Mouse (Mus musculus) ovary, postnatal 10 days (tissue): Measurements from ENCODE around the gene Patj.
"Not testable (repeated sequence)": the region's sequence is repeated elsewhere in the genome, so short reads cannot be mapped to it uniquely, and the experiment has no call there.

Experiments used
- DNase-seq: peaks from one replicate; pipeline ENCODE4 v3.0.0; 2022; ENCODE audit warnings: low spot score

Gene Patj

GRCm38 (mm10) chr4:98577957-98578541, 182.5 kb downstream of the Patj start:
- DNase-seq, result no peak

- DNase-seq, result no peak
These were observed 185.9 kb downstream of the Patj start for GRCm38 (mm10) chr4:98581456-98581855.

DNA sequence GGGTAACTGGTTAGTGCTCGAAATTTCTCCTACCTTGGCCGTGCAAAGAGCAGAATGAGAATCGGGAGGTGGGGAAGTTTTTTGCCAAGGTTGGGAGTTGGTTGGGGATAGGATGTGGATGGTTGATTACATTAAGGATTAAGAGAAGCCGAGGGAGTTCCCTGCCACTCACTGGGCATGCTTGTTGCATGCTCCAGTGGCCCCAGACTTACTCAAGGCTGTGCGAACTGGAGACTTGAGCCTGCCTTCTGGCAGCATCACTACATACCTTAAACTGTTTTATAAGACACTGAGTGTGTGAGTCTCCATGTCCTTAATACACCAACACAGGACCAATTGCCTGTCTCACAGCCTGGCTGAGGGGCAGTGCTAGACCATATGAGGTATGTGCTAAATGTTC, 188.4 kb downstream of the Patj start:
- no peak for DNase-seq

GRCm38 (mm10) chr4:98586303-98586702, 190.7 kb downstream of the Patj start:
- DNase-seq, result no peak

GRCm38 (mm10) chr4:98587686-98588085, 192.1 kb downstream of the Patj start:
- DNase-seq, result no peak

GRCm38 (mm10) chr4:98593961-98594360, 198.4 kb downstream of the Patj start:
- DNase-seq, result no peak

- no peak for DNase-seq
These were observed 203.0 kb downstream of the Patj start for GRCm38 (mm10) chr4:98598546-98598971.

DNA sequence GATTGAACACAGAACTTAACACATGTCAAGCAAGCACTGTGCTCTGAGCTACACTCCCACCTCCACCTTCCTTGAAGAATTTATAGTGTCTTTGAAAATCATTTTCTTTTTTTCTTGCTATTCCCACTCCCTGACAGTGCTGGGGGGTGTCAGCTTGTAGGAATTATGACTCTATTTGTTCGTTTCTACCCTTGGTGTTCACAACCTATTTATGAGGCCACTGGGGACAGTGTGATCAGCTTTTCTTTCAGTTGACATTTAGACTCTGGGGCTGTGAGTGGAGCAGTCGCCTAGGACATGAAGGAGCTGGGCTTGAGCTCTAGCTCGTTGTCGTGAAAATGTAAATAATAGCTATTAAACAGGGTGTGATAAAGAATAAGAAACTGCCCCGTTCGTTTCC, 203.8 kb downstream of the Patj start:
- DNase-seq, result no peak

- DNase-seq, result no peak
These were observed 207.5 kb downstream of the Patj start for GRCm38 (mm10) chr4:98603131-98603530.

GRCm38 (mm10) chr4:98610501-98610900, 214.9 kb downstream of the Patj start:
- DNase-seq, result no peak

DNA sequence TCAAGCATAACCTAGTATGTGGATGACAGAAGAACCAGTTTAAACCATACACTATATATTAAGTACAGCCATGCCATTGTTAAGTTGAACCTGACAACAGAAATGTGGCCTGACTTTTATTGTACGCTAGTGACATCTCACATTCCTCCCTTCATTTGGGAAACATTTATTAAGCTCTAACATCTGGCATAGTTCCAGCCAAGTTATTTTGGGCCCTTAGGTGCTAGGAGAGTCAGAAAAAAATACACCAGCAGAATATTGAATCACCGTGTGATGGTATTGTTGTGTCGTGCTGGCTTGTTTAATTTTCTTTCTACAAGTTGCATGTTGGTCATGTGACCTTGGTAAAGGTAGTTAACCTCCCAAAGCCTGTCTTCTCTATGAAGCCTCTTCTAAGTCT, 218.8 kb downstream of the Patj start:
- DNase-seq, result no peak

GRCm38 (mm10) chr4:98619199-98619598, 223.6 kb downstream of the Patj start:
- no peak for DNase-seq

- no peak for DNase-seq
These were observed 225.6 kb downstream of the Patj start for GRCm38 (mm10) chr4:98620986-98621784.

- no peak for DNase-seq
These were observed 226.6 kb downstream of the Patj start for GRCm38 (mm10) chr4:98622180-98622579.

DNA sequence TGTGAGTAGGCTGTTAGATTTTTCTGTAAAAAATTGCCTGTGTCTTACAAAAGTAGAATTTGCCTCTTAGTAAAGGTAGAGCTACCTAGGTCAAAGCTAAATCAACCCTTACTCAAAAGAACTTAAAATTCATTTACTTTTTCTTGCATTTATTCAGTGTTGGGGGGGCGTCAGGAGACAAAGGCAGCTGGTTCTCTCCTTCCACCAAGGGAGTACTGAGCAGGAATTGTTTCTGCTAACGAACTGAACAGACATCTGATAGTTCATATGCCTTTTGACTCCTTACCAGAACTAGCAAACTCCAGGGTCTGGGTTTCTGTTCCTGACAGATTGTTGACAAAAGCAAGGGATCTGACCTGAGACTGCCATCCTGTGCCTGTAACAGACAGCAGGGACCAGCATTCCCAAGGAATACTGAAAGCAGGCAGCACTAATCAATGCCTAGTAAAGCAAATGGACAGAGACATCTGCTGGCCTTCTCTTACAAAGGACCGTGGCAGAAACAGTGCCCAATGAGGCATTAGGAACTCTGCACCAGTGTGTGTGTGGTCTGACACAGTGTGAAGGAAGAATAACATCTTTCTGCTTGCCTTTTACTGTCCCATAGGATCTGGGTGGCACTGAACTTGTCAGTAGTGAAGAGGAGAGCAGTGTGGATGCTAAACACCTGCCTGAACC, 227.6 kb downstream of the Patj start:
- DNase-seq, result no peak

- DNase-seq, result no peak
These were observed 232.7 kb downstream of the Patj start for GRCm38 (mm10) chr4:98628286-98628685.

DNA sequence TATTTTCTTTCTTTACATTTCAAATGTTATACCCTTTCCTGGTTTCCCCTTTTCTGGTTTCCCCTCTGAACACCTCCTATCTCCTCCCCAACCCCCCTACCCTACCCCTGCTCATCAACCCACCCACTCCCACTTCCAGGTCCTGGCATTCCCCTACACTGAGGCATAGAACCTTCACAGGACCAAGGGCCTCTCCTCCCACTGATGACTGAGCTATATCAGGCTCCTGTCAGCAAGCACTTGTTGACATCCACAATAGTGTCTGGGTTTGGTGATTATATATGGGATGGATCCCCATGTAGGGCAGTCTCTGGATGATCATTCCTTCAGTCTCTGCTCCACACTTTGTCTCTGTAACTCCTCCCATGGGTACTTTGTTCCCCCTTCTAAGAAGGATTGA, 233.6 kb downstream of the Patj start:
- not testable (repeated sequence) for DNase-seq

- DNase-seq, result no peak
These were observed 239.7 kb downstream of the Patj start for GRCm38 (mm10) chr4:98635140-98635837.

DNA sequence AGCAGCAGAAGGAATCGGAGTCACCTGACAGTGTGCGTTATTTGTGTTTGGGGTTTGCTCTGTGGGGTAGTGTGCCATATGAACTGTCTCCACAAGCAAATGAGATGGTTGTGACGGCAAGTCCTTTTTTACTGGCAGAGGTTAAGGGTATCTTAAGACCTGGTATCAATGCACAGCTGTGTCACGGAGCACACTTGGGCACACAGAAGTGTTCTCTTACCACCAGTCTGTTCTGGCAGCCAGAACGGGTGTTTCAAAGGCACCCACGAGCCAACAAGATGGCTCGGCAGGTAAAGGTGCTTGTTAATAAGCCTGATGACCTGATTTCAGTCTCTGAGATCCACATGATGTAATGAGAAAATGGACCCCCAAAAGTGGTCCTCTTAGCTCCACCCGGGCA, 243.1 kb downstream of the Patj start:
- no peak for DNase-seq

DNA sequence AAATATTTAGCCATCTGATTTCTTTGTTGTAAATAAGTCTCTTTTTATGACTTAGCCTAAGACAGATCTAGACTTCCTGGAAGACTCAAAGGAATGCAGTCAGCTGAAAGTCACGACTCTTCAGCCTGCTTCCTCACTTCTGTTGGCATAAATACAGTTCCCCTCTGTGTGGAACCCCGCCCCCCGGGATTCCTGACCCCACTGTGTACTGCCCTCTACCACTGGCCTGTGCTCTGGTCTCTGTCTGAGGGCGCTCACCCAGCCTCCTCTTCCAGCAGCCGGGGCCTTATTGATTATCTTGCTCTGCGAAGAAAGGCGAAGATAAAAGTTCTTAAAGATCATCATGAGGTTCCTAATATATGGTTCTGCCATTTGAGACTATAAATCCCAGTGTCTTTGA, 258.1 kb downstream of the Patj start:
- no peak for DNase-seq

GRCm38 (mm10) chr4:98654419-98654821, 258.8 kb downstream of the Patj start:
- DNase-seq, result no peak

DNA sequence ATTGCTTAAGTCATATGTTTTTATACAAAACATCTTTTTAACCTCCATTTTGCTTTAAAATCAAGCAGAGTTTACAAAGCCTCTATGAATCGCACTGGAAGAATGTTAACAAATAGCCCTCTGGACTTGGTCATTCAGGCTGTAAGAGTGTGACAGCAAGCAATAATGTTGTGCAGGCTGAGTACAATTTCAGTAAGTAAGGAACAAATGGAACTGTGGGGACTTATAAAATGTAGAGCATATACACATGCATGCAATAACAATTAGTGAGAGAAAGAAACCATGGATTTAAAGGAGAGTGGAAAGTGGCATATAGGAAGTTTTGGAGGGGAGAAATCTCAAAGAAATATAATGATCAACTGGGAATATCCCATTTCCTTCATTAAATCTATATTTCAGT, 261.2 kb downstream of the Patj start:
- no peak for DNase-seq

DNA sequence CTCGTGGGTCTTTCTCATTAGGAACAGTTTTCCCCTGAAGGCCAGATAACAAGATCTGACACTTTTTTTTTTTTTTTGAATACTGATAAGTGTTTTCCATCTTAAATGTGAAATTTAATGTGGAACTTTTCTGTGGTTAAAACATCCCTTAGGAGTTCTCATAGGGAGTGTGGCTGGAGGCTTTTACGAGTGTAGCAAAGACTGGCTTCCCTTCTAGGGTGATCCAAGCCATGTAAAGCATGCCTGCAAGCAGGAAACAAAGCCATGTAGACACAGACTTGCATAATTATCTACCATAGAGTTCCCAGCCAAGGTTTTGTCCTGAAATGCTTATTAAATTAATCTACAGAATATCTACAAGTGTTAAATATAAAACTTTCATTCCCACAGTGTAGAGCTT, 263.4 kb downstream of the Patj start:
- DNase-seq, result no peak
